Mouse (Mus musculus) left cerebral cortex, postnatal 10 days (tissue): Measurements from ENCODE around the gene Rab44. TPM values are rescaled to one million over a fixed set of nuclear protein-coding genes. Genes with fewer than 3 reads are reported as not detected.
A peak's percentile ranks its signal among the peaks of the same experiment; 100 is the strongest.

ENCODE experiments used
- DNase-seq, 2 experiments: peaks; one replicate each; pipeline ENCODE4 v3.0.0; 2021 to 2022; ENCODE audit warnings: low spot score in 2 of 2, mixed read lengths in 1 of 2; ENCODE audit errors: extremely low spot score in 1 of 2
- intact Hi-C: fragments of 180-260 bp; cut with DNase I; formaldehyde crosslinking; loops from one replicate; pipeline ENCODE4 v1.15.1; 2025
- total RNA-seq, 2 experiments: library from RNA; stranded (reverse); gene quantifications; 2 replicates each; pipeline ENCODE4 v1.2.3; 2021

Rab44 gene
- total RNA-seq, 2 experiments from 2014 or later, result 0.15 TPM; not detected in 1

DNA sequence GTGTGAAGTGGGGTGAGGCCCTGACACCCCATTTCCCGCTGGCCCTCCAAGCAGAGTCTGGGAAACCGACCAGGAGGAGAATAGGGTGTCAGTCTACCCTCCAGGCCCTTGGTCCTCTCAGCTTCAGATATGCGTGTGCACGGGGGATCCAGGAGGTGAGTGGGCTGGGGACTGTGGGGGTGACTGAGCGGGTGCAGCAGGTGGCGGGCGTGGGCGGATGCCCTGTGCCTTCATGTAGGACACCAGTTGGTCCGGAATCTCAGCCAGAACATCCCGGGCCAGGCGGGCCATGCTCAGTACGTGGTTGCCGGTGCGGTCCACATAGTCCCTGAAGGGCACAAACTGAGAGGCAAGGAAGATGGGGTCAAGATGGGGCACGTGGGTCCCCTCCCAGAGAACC lies 45.0 kb downstream of the Rab44 start:
- intact Hi-C loops, result no loop called here
- no peak for DNase-seq

DNA sequence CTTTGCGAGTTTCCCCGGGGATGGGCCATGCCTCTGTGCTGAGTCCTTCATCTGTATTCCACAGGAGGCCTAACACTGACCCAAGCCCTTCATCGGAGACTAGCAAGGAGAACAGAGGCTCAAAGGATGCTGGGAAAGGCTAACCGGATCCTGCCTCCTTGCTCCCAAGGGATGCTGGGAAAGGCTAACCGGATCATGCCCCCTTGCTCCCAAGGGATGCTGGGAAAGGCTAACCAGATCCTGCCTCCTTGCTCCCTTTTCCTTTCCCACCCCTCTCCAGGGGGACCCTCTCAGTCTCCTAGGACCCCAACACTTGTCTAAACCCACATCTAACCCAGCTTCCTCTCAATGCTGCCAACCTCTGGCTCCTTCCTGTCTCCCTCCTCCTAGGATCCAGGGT lies 45.4 kb downstream of the Rab44 start:
- DNase-seq, result no peak
- intact Hi-C loops, result no loop called here

DNA sequence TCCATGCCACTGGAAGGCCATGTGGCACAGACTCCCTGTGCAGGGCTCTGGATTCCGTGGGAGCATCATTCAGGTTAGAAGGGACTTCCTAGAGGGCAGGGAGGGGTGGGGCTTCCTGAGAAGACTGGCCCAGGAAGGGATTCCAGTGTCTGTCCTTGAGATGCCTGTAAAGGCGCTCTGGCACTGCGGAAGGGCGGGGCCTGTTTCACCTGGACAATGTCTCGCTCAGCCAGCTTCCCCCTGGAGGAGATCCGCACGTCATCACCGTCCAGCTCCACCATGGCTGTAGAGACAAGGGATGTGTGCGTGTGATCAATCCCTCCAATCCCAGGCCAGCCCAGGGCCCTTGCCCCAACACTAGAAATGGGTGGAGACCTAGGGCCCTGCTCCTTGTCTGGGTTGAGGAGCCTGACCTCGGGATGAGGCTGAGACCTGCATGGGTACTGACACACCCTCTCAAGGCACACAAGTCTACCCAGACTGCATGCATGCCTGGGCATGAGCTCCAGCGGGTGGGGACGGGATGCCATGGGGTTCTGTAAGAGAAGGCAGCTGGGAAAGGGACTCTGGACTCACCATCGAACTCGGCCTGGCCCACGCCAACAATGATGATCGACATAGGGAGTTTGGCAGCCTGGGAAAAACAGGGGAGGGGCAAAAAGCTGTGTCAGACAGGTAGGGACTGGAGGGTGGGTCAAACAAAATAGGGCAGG lies 46.0 kb downstream of the Rab44 start:
- intact Hi-C loops, result no loop called here
- DNase-seq, result no peak

DNA sequence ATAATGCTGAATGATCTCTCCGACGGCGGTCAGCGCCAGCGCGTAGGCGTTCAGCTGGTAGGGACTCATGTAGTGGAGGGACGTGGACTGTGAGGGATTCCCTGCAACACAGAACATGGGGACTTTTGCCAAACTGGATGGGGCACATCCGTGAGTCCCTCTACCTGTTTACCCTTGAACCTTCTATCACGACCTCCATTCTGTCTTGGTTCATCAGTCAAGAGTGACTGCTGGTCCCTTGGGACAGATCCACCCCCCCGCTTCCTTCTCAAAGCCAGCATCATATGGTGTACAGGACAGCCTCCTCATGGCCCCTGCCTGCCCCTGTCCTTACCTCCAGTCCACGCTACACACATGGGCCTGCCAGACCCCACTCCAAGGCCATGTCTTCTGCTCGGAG lies 48.4 kb downstream of the Rab44 start:
- no peak for DNase-seq

DNA sequence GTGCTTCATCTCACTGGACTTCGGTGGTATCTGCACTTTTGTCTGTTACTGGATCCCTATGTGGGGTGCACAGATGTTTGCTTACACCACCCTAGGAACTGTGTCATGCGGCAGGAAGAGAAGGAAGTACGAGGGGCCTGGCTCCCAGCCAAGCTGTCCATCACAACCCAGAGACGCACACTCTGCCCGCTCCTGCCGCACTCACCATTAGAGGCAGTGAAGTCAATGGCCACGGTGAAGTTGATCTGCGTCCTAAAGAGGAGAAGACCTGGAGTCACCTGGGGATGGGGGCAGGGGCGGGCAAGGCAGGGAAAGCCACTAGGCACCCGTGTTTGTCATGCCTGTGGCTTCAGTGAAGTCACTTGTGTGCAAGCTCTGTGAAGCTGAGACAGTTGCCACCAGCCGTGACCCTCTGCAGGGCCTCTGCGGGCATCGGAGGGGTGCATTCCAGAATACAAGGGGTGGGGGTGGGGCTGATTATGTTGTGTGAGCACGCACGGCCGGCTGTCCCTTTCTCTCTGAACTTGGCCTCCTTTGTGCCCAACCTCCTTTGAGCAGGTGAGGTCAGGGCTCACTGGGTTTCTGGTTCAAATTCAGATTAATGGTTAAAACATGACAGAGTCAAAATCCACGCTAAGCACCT lies 50.6 kb downstream of the Rab44 start:
- intact Hi-C loops, result loop anchor here (5.0 kb wide), 1 partner anchor 67 kb away; no protein-coding TSS in a partner anchor
- DNase-seq, result peak in 1 of 2 experiments; percentile 70

More for the DNA sequence above, 48.4 kb downstream of the Rab44 start:
- intact Hi-C loops, result no loop called here

DNA sequence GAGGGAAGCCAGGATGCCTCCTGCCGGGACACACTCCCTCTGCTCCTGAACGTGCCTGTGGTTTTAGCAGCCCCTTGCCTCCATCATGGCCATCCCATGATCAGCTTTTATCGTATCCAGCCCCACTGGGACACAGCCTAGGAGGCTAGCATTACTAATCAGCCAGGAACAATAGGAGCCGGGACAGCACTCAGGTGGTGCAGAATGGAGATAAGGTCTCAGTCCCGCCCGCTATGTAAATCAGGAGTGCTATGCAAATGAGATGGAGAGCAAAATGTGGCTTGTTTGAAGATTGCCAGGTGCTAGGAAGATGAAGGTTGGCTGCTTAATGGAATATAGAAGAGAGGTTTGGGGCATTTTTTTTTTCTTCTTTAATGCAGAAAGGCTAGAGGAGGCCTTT lies 51.5 kb downstream of the Rab44 start:
- DNase-seq, result no peak
- intact Hi-C loops, result loop anchor here (5.0 kb wide), 1 partner anchor 68 kb away; no protein-coding TSS in a partner anchor

DNA sequence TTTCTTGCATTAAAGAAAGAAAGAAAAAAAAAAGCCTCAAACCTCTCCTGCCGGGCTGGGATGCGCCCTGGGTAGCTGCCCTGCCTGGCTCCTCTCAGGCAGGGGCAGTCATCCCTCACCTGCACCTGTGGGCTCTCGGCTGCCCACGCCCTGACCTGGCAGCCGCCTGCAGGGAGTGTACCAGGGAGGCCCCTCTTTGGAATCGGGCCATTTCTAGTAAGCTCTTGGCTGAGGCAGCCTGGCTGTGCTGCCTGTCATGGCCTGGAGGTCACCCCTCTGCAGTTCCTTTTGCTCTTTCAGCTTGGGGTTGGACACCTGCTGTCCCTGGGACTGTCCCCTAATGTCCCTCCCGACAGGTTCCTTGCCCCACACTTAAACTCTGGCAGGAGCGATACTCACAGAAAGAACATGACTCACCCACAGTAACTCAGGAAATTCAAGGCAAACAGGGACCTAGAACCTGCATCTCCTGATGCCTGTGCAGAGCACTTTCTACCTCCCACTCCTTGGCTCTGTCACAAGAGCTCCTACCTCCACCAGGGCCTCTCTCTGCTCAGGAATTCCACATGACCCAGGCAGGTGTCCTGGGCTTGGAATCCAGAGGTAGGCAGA lies 52.1 kb downstream of the Rab44 start:
- DNase-seq, result no peak
- intact Hi-C loops, result loop anchor here (5.0 kb wide), 1 partner anchor 69 kb away; no protein-coding TSS in a partner anchor

DNA sequence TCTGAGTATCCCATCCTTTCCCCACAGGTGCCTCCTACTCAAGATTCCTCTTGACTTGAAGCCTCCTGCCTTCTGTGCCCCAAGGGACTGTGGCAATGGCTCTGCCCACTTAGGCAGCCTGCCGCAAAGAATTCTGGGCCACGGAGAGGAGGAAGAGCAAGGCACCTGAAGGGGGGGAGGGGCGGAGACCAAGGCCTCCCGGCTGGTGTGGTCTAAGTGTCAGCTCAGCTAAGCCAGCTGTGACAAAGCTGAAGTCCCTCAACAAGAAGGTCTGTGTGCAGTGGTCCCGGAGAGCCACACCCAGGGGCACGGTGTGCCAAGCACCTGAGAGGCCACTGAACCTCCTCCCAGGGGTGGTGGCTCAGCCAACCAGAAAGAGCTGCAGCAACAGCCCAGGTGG lies 53.4 kb downstream of the Rab44 start:
- intact Hi-C loops, result loop anchor here (5.0 kb wide), 1 partner anchor 70 kb away; no protein-coding TSS in a partner anchor
- no peak for DNase-seq

DNA sequence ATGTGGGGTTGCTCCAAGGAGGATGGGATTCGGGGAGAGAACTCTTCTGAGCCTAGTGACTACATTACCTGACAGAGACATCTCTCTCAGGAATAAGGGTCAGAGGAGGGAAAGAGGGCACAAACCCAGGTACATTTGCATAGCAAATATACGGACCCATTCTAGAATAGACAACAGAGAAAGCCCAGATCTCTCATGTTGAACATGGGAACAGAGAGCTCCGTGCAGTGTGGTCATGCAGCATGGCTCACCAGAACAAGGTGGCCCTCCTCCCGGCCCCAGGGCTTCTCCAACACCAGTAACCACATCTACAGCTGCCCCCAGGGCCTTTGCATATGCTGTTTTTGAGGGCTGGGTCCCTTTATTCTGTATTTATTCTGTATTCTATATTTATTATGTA lies 54.5 kb downstream of the Rab44 start:
- intact Hi-C loops, result loop anchor here (5.0 kb wide), 1 partner anchor 71 kb away; no protein-coding TSS in a partner anchor
- DNase-seq, result no peak

DNA sequence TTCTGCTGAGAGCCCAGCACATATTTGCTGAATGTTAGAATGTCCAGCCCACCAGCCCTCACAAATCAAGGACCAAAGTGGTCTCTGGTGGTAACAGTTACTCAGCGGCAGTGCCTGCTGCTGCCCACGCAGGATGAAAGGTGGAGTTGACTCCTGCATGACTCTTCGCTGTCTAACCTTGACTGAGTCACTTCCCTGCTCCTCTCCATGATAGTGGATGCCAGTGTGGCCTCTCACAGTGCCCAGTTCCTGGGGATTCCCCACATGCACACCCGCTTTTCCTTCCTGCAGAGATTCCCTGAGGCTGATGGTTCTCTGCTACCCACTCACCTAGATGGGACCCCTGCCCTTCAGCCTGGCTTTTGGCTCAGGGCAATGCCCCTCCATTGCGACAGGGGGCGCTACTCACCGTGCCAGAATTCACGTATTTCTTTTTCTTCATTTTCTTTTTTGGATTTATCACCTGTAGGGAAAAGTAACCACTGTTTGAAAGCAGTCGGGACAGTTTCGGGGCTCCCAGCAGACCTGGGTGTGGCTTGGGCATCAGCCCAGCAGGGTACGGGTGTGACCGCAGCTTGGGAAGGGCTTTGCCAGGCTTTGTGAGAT lies 55.2 kb downstream of the Rab44 start:
- intact Hi-C loops, result loop anchor here (5.0 kb wide), 1 partner anchor 72 kb away; no protein-coding TSS in a partner anchor
- DNase-seq, result no peak

DNA sequence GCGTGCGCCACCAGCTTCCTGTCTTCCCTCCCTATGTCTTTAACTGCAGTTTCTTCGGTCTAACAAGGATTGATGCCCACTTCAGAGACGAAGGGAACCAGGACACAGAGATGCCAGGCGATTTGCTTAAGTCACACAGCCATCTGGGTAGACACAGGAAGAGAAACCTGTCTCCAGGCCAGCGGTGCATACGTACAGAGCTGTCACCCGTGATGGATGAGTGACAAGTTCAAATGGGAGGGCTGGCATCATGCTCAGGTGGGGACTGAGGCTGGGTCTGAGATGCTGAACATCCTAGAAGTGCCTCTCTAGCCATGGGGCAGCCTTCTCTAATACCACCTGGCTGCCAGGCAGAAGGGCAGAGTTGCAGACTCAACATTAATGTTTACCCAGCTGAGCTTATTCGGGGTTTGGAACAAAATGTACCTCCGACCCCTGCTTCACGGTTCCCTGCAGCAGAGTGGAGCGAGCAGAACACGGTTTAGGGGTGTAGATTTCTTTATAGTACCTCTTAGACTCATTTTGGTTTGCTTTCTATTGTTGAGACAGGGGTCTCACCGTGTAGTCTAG lies 56.6 kb downstream of the Rab44 start:
- intact Hi-C loops, result loop anchor here (2.0 to 10.0 kb wide), 2 partner anchors 124 to 204 kb away; no protein-coding TSS in a partner anchor
- DNase-seq, result no peak

DNA sequence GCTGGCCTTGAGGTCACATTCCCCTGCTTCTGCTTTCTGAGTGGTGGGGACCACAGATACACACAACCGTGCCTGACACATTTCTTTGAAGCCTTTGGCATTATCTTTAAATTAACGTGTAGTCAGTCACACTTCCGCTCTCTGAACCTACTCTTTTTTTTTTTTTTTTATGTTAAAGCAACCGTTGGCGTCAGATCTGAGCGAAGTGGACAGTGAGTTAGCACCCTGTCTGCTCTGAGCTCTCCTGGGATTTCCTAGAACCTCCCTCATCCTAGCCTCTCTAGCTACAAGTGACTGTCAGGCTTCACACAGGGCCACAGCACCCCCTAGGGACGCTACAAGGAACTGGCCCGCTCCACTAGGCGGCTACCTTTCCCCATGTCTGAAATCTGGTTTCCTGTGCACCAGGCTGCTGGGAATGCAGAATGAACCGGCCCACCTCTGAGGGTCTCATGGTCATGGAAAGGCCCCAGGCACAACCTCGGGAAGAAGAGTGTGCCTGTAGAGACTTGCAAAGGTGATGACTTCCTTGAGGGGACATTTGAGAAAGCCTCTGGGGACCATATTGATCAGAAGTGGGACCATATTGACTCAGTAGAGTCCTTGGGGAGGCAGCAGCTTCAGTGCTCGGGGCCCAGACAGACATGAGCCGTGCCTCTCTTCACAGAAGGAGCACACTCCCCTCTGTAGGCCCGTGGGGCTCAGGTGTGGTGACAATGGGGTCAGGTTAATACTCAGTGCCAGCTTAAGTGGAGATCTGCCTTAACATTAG lies 57.2 kb downstream of the Rab44 start:
- intact Hi-C loops, result loop anchor here (2.0 to 10.0 kb wide), 2 partner anchors 124 to 204 kb away; no protein-coding TSS in a partner anchor
- peak; percentile 66 to 84 for DNase-seq

DNA sequence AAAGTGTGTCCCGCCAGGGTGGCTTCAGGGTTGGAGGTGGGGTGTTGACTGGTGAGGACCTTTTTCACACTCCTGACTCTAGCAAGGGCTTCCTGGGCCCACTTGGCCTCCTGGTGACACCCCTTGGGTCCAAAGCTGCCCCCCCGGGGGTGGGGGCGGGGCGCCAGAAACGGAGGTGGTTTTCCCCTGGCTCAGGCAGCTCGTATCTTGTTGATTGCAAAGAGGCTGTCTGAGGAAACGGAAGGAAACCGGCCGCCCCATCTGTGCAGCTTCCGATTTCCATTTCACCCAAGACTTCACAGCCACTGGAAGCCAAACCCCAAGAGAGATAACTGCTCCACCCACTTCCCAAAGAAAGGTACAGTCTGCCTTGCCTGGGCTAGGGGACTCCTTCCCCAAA lies 58.1 kb downstream of the Rab44 start:
- intact Hi-C loops, result loop anchor here (10.0 kb wide), 1 partner anchor 203 kb away; no protein-coding TSS in a partner anchor

DNA sequence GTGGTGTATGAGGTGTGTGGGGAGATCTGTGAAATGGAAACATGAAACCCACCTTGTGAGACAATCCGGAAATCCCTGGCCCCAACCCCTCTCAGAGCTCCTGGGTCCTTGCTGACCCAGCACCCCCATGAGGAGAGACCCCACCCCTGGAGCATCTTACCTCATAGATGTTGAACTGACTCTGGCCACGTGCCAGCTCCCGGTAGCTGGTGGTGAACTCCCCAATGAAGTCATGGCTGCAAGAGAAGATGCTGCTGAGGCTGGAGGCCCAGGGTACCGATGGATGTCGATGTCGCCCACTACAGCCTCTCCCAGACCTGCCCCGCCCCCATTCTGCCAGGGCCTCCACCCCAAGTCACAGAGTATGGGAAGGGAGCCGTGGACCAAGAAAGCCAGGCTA lies 59.2 kb downstream of the Rab44 start:
- peak in 1 of 2 experiments; percentile 59 for DNase-seq
- intact Hi-C loops, result loop anchor here (10.0 kb wide), 1 partner anchor 202 kb away; no protein-coding TSS in a partner anchor

More for the DNA sequence above, 58.1 kb downstream of the Rab44 start:
- no peak for DNase-seq

DNA sequence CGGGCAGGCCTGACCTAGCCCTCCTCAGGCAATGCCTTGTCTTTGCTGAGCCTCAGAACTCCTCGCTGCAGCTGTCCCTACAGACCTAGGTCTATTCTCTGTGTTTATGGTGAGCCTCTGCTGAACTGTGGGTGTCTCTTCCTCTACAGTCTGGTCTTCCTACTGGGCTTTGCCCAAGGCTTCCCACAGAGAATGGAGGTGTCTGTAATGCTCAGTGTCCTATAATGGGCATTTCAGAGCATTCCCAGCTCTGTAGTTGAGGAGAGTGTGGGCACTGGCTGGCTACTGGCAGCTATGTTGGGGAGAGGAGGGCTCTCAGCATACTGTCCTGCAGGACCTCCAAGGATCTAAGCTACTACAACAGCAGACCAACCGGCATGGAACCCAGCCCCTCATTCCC lies 61.7 kb downstream of the Rab44 start:
- DNase-seq, result no peak
- intact Hi-C loops, result loop anchor here (2.0 to 10.0 kb wide), 2 partner anchors 71 to 199 kb away; no protein-coding TSS in a partner anchor

DNA sequence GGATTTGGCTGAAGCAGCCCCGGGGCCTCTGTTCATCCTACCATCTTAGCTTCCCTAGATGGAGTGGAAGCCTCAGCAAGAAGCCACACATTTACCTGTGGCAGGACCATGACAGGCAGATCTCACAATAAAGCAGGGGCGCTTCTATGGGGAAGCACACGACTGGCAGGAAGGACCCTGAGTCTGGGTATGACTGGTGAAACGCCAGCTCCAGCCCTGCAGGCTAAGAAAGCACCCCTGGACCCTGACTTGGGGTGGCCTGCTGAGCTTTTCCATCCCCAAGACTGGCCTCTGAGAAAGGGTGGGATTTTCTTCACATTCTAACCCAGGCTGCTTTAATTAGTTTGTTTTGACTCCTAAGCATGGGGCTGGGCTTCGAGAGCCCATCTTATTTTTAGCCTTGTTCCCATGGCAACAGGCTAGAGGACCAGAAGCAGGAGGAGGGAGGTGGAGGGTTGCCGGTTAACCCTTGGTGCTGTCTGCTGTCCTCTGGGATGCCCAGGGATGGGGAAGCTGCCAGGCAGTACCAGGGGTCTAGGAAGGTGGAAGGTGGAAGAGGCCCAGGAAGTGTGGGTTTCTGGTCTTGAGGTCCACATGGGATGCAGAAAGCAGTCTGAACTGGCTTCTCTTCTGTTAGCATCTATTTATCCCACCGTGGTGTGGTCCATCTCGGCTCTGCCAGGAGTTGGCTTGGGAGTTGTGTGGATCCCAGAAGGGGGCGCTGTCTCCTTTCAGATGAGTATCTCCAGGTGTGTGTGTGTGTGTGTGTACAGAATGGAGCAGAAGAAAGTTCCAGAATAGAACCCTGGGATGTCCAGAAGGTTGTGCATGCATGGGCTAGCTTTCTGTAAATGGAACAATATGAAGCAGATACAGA lies 62.7 kb downstream of the Rab44 start:
- peak; percentile 79 to 91 for DNase-seq
- intact Hi-C loops, result loop anchor here (2.0 to 10.0 kb wide), 2 partner anchors 70 to 198 kb away; no protein-coding TSS in a partner anchor

DNA sequence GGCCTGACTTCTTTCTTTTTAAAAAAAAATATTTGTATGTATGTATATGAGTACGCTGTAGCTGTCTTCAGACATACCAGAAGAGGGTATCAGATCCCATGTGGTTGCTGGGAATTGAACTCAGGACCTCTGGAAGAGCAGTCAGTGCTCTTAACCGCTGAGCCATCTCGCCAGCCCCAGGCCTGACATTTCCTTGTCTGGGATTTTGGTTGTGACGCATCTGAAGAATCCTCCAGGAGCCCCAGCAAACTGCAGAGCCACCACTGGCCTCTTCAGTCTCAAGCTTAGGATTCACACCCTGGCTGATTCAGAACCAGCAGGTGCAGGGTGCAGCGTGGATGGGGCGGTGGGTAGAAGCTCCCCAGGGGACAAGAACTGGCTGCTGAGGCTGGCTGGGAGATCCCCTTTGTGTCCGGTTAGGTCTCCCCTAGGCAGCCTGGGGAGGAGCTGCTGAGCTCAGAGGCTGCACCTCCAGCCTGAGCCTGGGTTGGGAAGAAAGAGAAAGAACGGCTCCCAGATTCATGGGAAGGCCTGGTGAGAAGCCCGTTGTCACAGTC lies 64.6 kb downstream of the Rab44 start:
- intact Hi-C loops, result loop anchor here (10.0 kb wide), 1 partner anchor 196 kb away; no protein-coding TSS in a partner anchor
- no peak for DNase-seq
